Mouse (Mus musculus) MEL (cell line): ENCODE results near the gene Hhatl.

Experiments used
- CTCF ChIP-seq, 3 experiments: IDR thresholded peaks in 2 of 3; conservative IDR thresholded peaks in 1 of 3; 2 replicates each; pipeline ENCODE4 v1.5.1; 2011 to 2012; ENCODE audit warnings: low read length in 3 of 3, low read depth in 2 of 3, mild to moderate bottlenecking in 2 of 3, improper control_type of control experiment in 1 of 3, inconsistent platforms in 1 of 3, mixed read lengths in 1 of 3, moderate library complexity in 1 of 3; ENCODE audit not compliant: control insufficient read depth in 1 of 3, insufficient read depth in 1 of 3, poor library complexity in 1 of 3, severe bottlenecking in 1 of 3
- EP300 ChIP-seq, 2 experiments: IDR thresholded peaks; 2 replicates each; pipeline ENCODE4 v1.6.1; 2011; ENCODE audit warnings: improper control_type of control experiment in 2 of 2, low read length in 2 of 2, low read depth in 1 of 2, mild to moderate bottlenecking in 1 of 2
- ETS1 ChIP-seq: IDR thresholded peaks from 2 replicates; pipeline ENCODE4 v1.6.1; 2012; ENCODE audit warnings: low read depth, mild to moderate bottlenecking, inconsistent platforms, low read length, improper control_type of control experiment, moderate library complexity
- POLR2A ChIP-seq, 2 experiments: IDR thresholded peaks; 2 replicates each; pipeline ENCODE4 v1.6.1; 2011 to 2012; ENCODE audit warnings: low read length in 2 of 2, mild to moderate bottlenecking in 2 of 2, control low read depth in 1 of 2, improper control_type of control experiment in 1 of 2, low read depth in 1 of 2, moderate library complexity in 1 of 2; ENCODE audit not compliant: control insufficient read depth in 1 of 2, insufficient read depth in 1 of 2, poor library complexity in 1 of 2
- RCOR1 ChIP-seq: IDR thresholded peaks from 2 replicates; pipeline ENCODE4 v1.6.1; 2012; ENCODE audit warnings: low read depth, mild to moderate bottlenecking, inconsistent platforms, low read length, improper control_type of control experiment
- TCF12 ChIP-seq: IDR thresholded peaks from 2 replicates; pipeline ENCODE4 v1.6.1; 2014; ENCODE audit warnings: low read depth, mild to moderate bottlenecking, inconsistent platforms, low read length, improper control_type of control experiment, moderate library complexity
- ZNF384 ChIP-seq: IDR thresholded peaks from 2 replicates; pipeline ENCODE4 v1.6.1; 2012; ENCODE audit warnings: low read depth, mild to moderate bottlenecking, inconsistent platforms, low read length, improper control_type of control experiment

- TF ChIP-seq RCOR1, result no peak
- TF ChIP-seq CTCF (IDR thresholded peaks at IDR 0.05 in 2 of 3, conservative IDR thresholded peaks at IDR 0.05 in 1 of 3; ENCODE audit: control insufficient read depth in 1 of 3, insufficient read depth in 1 of 3, low read depth in 2 of 3, low read length in 3 of 3, poor library complexity in 1 of 3, severe bottlenecking in 1 of 3), result no peak
- no peak for TF ChIP-seq POLR2A (IDR thresholded peaks at IDR 0.05; ENCODE audit: control insufficient read depth in 1 of 2, insufficient read depth in 1 of 2, low read depth in 1 of 2, low read length in 2 of 2, poor library complexity in 1 of 2)
- no peak for TF ChIP-seq ETS1
- TF ChIP-seq TCF12, result no peak
- TF ChIP-seq EP300 (IDR thresholded peaks at IDR 0.05; ENCODE audit: low read depth in 1 of 2, low read length in 2 of 2), result no peak
- no peak for TF ChIP-seq ZNF384
Observed at GRCm38 (mm10) chr9:121808511-121808910, 16.2 kb upstream of the Hhatl start.
